Mouse (Mus musculus) myocyte (in vitro differentiated cells): Measurements from ENCODE around the gene Rer1.

Source experiments
- E2F4 ChIP-seq: IDR thresholded peaks from one replicate; pipeline ENCODE4 v1.6.1; 2011; ENCODE audit warnings: mild to moderate bottlenecking, control low read depth, moderate library complexity; ENCODE audit not compliant: insufficient read depth
- MAX ChIP-seq: IDR thresholded peaks from one replicate; pipeline ENCODE4 v1.6.1; 2011; ENCODE audit warnings: low read depth, mild to moderate bottlenecking, control low read depth
- MYOD1 ChIP-seq, 3 experiments: IDR thresholded peaks; one replicate each; pipeline ENCODE4 v1.6.1; 2011; ENCODE audit warnings: control low read depth in 2 of 3, low read depth in 2 of 3, mild to moderate bottlenecking in 2 of 3, moderate library complexity in 1 of 3; ENCODE audit not compliant: insufficient read length in 2 of 3, control insufficient read depth in 1 of 3
- POLR2A ChIP-seq: IDR thresholded peaks from one replicate; pipeline ENCODE4 v1.6.1; 2011; ENCODE audit warnings: low read depth, mild to moderate bottlenecking, control low read depth, moderate library complexity; ENCODE audit not compliant: insufficient read length
- TCF12 ChIP-seq: IDR thresholded peaks from one replicate; pipeline ENCODE4 v1.6.1; 2011; ENCODE audit warnings: mild to moderate bottlenecking, control low read depth; ENCODE audit not compliant: poor library complexity, insufficient read depth, severe bottlenecking
- USF1 ChIP-seq: IDR thresholded peaks from one replicate; pipeline ENCODE4 v1.6.1; 2011; ENCODE audit warnings: low read depth, mild to moderate bottlenecking, control low read depth, moderate library complexity

GRCm38 (mm10) chr4:155093431-155094149 is 7.4 kb upstream of the Rer1 start:
- TF ChIP-seq POLR2A (no peak), MAX (no peak), MYOD1 (IDR thresholded peaks at IDR 0.05; ENCODE audit: control insufficient read depth in 1 of 3, insufficient read length in 2 of 3, low read depth in 2 of 3) (no peak), TCF12 (no peak), USF1 (no peak), E2F4 (no peak)
